Mouse (Mus musculus) lung, embryonic 14.5 days (tissue): ENCODE data around the gene Calml4. TPM values are rescaled to one million over a fixed set of nuclear protein-coding genes. Genes with fewer than 3 reads are reported as not detected.
"Not testable (repeated sequence)": the region's sequence is repeated elsewhere in the genome, so short reads cannot be mapped to it uniquely, and the experiment has no call there.

Source experiments
- ATAC-seq: fragments of 200-750 bp; cut with Nextera tagmentation; 2 replicates; pipeline ENCODE4 v1.8.0; 2017; ENCODE audit warnings: mild to moderate bottlenecking, moderate TSS enrichment, moderate library complexity; ENCODE audit not compliant: insufficient read depth
- DNase-seq: peaks from one replicate; pipeline ENCODE4 v3.0.0-alpha.2; 2015
- H3K27ac ChIP-seq: fragments of 300-500 bp; sonication (generic); 2 replicates; pipeline ENCODE4 v1.5.1; 2014; ENCODE audit warnings: low read depth, mild to moderate bottlenecking, moderate library complexity
- H3K27me3 ChIP-seq: fragments of 300-500 bp; sonication (generic); 2 replicates; pipeline ENCODE4 v1.6.1; 2014; ENCODE audit warnings: low read length, control low read depth; ENCODE audit not compliant: insufficient read depth
- H3K36me3 ChIP-seq: fragments of 300-500 bp; sonication (generic); 2 replicates; pipeline ENCODE4 v1.6.1; 2014; ENCODE audit warnings: control low read depth; ENCODE audit not compliant: insufficient read depth
- H3K4me1 ChIP-seq: fragments of 300-500 bp; sonication (generic); 2 replicates; pipeline ENCODE4 v1.6.1; 2014; ENCODE audit warnings: antibody characterized with exemption, control low read depth; ENCODE audit not compliant: insufficient read depth
- H3K4me2 ChIP-seq: fragments of 300-500 bp; sonication (generic); 2 replicates; pipeline ENCODE4 v1.6.1; 2014; ENCODE audit warnings: mild to moderate bottlenecking
- H3K4me3 ChIP-seq: fragments of 300-500 bp; sonication (generic); 2 replicates; pipeline ENCODE4 v1.5.1; 2014; ENCODE audit warnings: low read depth, low read length
- H3K9ac ChIP-seq: fragments of 300-500 bp; sonication (generic); 2 replicates; pipeline ENCODE4 v1.6.1; 2014
- H3K9me3 ChIP-seq: fragments of 300-500 bp; sonication (generic); 2 replicates; pipeline ENCODE4 v1.6.1; 2016; ENCODE audit warnings: low read depth, low read length, control low read depth
- CTCF ChIP-seq: IDR thresholded peaks from 2 replicates; pipeline ENCODE4 v1.5.1; 2016; ENCODE audit warnings: antibody characterized with exemption, low read depth
- WGBS: fragments of 180-500 bp; shearing (Covaris S2); extraction: QIAGEN DNeasy Blood & Tissue Kit; methylation state at CpG from one replicate; pipeline ENCODE4 v1.1.7; 2014; 5-methylcytosine and 5-hydroxymethylcytosine counted together
- polyA plus RNA-seq: library from polyadenylated mRNA; unstranded; fragments of >200 nt; fragmentation: Nextera tagmentation; extraction: Ambion mirVana; gene quantifications from 2 replicates; pipeline ENCODE4 v1.2.1, GENCODE M21; 2014

Gene Calml4
- polyA plus RNA-seq, 1 experiment from 2014 or later: 11.6 TPM

DNA sequence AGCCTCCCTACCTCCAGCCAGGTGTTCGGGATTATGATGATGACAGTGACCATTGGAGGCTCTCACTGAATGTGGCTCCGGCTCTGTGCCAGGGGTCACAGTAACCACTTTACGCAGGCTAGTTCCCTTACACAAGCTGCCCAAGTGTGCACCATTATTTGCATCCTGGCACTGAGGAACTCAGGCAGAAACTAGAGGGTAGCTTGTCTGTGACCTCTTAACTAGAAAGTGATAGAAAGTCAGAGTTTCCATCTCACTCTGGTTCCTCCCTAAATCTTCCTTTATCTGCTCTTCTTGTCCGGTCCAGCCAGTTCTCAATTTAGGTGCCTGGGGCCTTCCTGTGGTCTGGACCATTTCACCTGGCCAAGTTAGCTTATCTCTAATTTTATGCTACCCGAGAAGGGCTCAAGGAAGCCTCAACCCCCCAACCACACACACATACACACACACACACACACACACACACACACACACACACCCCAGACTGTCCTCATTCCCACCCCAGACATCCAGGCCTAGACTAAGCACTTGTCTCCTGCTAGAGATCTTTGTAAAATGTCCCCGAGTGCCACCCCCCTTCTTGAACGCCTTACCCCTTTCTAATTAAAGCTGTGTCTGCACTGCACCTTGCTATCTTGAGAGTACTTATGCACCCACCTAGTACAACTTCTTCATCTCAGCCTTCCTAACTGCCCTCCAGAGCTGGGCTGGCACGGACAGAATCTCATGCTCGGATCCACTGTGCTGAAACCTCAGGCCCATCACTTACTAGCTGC lies 41.4 kb upstream of the Calml4 start:
- no peaks in the 10 kb centered on the region for H3K27me3 ChIP-seq
- TF ChIP-seq CTCF: no peak
- WGBS: 74% methylated on average over 9 of the region's 9 CpGs

GRCm38 (mm10) chr9:62817099-62817571 lies 40.7 kb upstream of the Calml4 start:
- H3K4me1 ChIP-seq: no peaks in the 10 kb centered on the region; the same call in 1 of the 2 replicates
- H3K4me3 ChIP-seq: no peak overlapping the region
- H3K36me3 ChIP-seq: no peaks in the 10 kb centered on the region
- H3K4me2 ChIP-seq: no peak overlapping the region
- peak; percentile 47 for DNase-seq
- no peaks in the 10 kb centered on the region for H3K9me3 ChIP-seq
- ATAC-seq: no peak
- WGBS: 59% methylated on average over 12 of the region's 12 CpGs
- TF ChIP-seq CTCF: no peak
- H3K27me3 ChIP-seq: no peaks in the 10 kb centered on the region
- no peak overlapping the region for H3K27ac ChIP-seq
- no peak overlapping the region for H3K9ac ChIP-seq

More for the DNA sequence above, 41.4 kb upstream of the Calml4 start:
- DNase-seq (no peak), ATAC-seq (no peak)
- no peak overlapping the region for H3K4me2 ChIP-seq
- H3K9me3 ChIP-seq: no peaks in the 10 kb centered on the region
- no peaks in the 10 kb centered on the region for H3K36me3 ChIP-seq
- H3K4me3 ChIP-seq: no peak overlapping the region
- H3K27ac ChIP-seq: no peak overlapping the region
- H3K9ac ChIP-seq: no peak overlapping the region
- no peaks in the 10 kb centered on the region; the same call in 1 of the 2 replicates for H3K4me1 ChIP-seq

DNA sequence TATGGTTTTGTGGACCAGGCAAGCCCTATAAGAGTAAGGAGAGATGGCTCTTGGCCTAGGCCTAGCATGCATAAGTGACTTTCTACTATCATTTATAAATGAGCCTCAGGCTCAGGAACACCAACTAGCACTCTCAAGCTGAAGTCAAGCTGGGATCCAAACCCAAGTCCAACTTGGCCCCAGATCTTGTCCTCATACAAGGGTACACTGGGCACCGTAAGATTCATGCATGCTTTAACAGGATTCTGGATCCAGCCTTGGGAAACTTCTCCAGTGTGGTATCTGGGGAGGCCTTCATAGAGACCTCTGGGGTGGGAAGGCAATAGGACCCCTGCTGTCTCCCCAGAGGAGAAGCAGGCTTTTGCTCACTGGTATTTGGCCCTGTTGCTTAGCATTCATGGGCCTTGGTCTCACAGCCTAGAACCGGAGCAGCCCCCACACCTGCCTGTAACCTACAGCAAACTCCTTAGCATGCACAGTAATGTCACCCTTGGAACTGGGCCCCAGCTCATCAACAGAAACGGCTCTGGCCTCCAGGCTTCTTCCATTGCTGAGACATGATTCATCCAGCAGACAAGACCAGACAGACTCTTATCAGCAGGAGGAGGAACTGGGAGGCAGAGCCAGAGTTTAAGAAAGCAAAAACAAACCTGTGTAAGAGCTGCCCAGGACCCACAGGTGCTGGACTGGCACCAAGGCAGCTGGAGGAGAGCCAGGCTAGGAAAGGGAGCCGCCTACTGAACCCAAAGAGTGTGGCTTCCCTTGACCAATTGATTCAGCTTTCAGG lies 39.9 kb upstream of the Calml4 start:
- H3K27me3 ChIP-seq: no peaks in the 10 kb centered on the region
- ATAC-seq (no peak), DNase-seq (no peak)
- H3K4me1 ChIP-seq: no peaks in the 10 kb centered on the region
- H3K27ac ChIP-seq: no peak overlapping the region
- no peaks in the 10 kb centered on the region for H3K9me3 ChIP-seq
- TF ChIP-seq CTCF: no peak
- H3K36me3 ChIP-seq: no peaks in the 10 kb centered on the region
- 61% methylated on average over 4 of the region's 4 CpGs for WGBS
- no peak overlapping the region for H3K4me2 ChIP-seq
- no peak overlapping the region for H3K4me3 ChIP-seq
- no peak overlapping the region for H3K9ac ChIP-seq

- H3K4me3 ChIP-seq: no peak overlapping the region
- H3K36me3 ChIP-seq: no peaks in the 10 kb centered on the region
- H3K4me1 ChIP-seq: no peaks in the 10 kb centered on the region
- no peaks in the 10 kb centered on the region for H3K27me3 ChIP-seq
- 74% methylated on average over 3 of the region's 3 CpGs for WGBS
- no peaks in the 10 kb centered on the region for H3K9me3 ChIP-seq
- ATAC-seq (no peak), DNase-seq (no peak)
- no peak overlapping the region for H3K4me2 ChIP-seq
- no peak for TF ChIP-seq CTCF
- no peak overlapping the region for H3K9ac ChIP-seq
- H3K27ac ChIP-seq: no peak overlapping the region
These were observed 38.4 kb upstream of the Calml4 start for GRCm38 (mm10) chr9:62819494-62819893.

DNA sequence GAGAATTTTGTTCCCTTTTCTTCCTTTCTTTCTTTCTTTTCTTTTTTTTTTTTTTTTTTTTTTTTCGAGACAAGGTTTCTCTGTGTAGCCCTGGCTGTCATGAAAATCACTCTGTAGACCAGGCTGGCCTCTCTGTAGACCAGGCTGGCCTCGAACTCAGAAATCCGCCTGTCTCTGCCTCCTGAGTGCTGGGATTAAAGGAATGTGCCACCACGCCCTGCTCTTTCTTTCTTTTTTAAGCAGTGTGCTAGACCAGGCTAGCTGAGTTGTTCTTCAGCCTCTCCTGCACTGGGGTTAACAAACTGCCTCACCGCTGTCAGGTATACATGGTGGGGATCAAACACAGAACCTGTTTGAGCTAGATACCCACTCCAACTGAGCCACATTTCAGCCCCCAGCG lies 38.0 kb upstream of the Calml4 start:
- not testable (repeated sequence) for H3K4me3 ChIP-seq, H3K36me3 ChIP-seq, H3K27ac ChIP-seq, H3K4me2 ChIP-seq, H3K9me3 ChIP-seq, H3K9ac ChIP-seq, DNase-seq, H3K27me3 ChIP-seq, H3K4me1 ChIP-seq, ATAC-seq
- 81% methylated on average over 6 of the region's 6 CpGs for WGBS

DNA sequence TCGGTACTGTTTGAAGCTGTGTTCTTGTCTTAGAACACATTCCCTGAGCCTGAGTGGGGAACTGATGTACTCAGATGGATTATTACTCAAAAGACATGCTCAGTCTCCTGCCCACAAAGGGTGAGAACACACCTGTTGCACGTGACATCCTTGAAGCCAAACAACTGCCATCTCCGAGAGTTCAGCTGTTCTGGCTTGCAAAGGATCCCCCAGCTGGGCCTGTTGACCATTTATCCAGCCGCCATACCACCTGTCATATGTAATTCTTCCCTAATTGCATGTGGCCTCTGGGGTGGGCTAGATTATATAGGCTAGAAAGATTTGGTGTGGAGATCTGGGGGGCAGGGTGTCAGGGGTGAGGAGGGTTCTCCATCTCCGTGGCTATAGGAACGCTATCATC lies 37.1 kb upstream of the Calml4 start:
- no peak for TF ChIP-seq CTCF
- no peak overlapping the region for H3K4me3 ChIP-seq
- DNase-seq: no peak

GRCm38 (mm10) chr9:62821811-62822210 lies 36.1 kb upstream of the Calml4 start:
- Histone ChIP-seq H3K9me3 (no peaks in the 10 kb centered on the region), H3K27me3 (no peaks in the 10 kb centered on the region), H3K4me2 (no peak overlapping the region), H3K9ac (no peak overlapping the region), H3K4me3 (no peak overlapping the region), H3K36me3 (no peaks in the 10 kb centered on the region), H3K27ac (no peak overlapping the region), H3K4me1 (peaks cover 12% of the 10 kb centered on the region)
- TF ChIP-seq CTCF: no peak
- ATAC-seq (no peak), DNase-seq (no peak)
- 95% methylated on average over 7 of the region's 7 CpGs for WGBS

More for the DNA sequence above, 37.1 kb upstream of the Calml4 start:
- no peak overlapping the region for H3K27ac ChIP-seq
- peaks cover 3% of the 10 kb centered on the region for H3K4me1 ChIP-seq
- 66% methylated on average over 6 of the region's 6 CpGs for WGBS
- H3K36me3 ChIP-seq: no peaks in the 10 kb centered on the region
- H3K9me3 ChIP-seq: no peaks in the 10 kb centered on the region
- no peak overlapping the region for H3K9ac ChIP-seq
- H3K4me2 ChIP-seq: no peak overlapping the region
- H3K27me3 ChIP-seq: no peaks in the 10 kb centered on the region
- no peak for ATAC-seq
